9 mouse cellular contexts compared by ENCODE assay signal in genomic region chr13:31658963-31659362, GRCm38 (mm10). TPM values are rescaled to one million over a fixed set of nuclear protein-coding genes. Genes with fewer than 3 reads are reported as not detected.
DNase-seq lines count a peak whose midpoint lies in the region; ATAC-seq lines count a peak whose summit lies in the region.
"Had no signal": no experiment of that assay in that cellular context is flagged by ENCODE, and none has a peak within 500 bp of the region (broad histone marks: within the 10 kb centered on the region; RNA-seq: fewer than 3 reads in every experiment).

No protein-coding gene starts in this region.

- no peak overlapping the region for H3K27ac ChIP-seq in heart, embryonic 12.5 days (ENCODE audit: poor library complexity, severe bottlenecking)
- no peak overlapping the region for H3K27ac ChIP-seq in midbrain, embryonic 13.5 days
- H3K27ac ChIP-seq: lung, embryonic 15.5 days had no signal

- 4% methylated on average over 3 of the region's 3 CpGs for WGBS in heart, embryonic 12.5 days
- 7% methylated on average over 3 of the region's 3 CpGs for WGBS in midbrain, embryonic 13.5 days

- no peak overlapping the region for H3K9ac ChIP-seq in heart, embryonic 12.5 days
- no peak overlapping the region for H3K9ac ChIP-seq in midbrain, embryonic 13.5 days (replicated peaks)
- H3K9ac ChIP-seq: lung, embryonic 15.5 days had no signal

- no peaks in the 10 kb centered on the region for H3K4me1 ChIP-seq in heart, embryonic 12.5 days (replicated peaks)
- no peaks in the 10 kb centered on the region for H3K4me1 ChIP-seq in midbrain, embryonic 13.5 days (replicated peaks)

- no peak for ATAC-seq in heart, embryonic 12.5 days (ENCODE audit: insufficient number of reproducible peaks, low FRiP score)
- ATAC-seq in common myeloid progenitor, adult 5-6 weeks (replicated peaks; ENCODE audit: low read depth, poor library complexity, severe bottlenecking), result peak; percentile 65
- peak; percentile 37; the same call in 1 of the 2 replicates for ATAC-seq in midbrain, embryonic 13.5 days

- no peak overlapping the region for H3K4me2 ChIP-seq in heart, embryonic 12.5 days
- H3K4me2 ChIP-seq in midbrain, embryonic 13.5 days (replicated peaks), result no peak overlapping the region
- H3K4me2 ChIP-seq: lung, embryonic 15.5 days had no signal

- no peak overlapping the region for H3K4me3 ChIP-seq in heart, embryonic 12.5 days
- H3K4me3 ChIP-seq in midbrain, embryonic 13.5 days (replicated peaks), result no peak overlapping the region
- H3K4me3 ChIP-seq: lung, embryonic 15.5 days had no signal

- intact Hi-C loops in heart, postnatal 14 days (cut with DNase I), result loop anchor here (2.0 kb wide), 1 partner anchor 576 kb away; no protein-coding TSS in a partner anchor

- peaks cover 27% of the 10 kb centered on the region for H3K27me3 ChIP-seq in heart, embryonic 12.5 days (replicated peaks)
- peaks cover 5% of the 10 kb centered on the region; the same call in 1 of the 2 replicates for H3K27me3 ChIP-seq in midbrain, embryonic 13.5 days

- peak; percentile 68 for DNase-seq in heart, adult 11 months
- peak; percentile 40 for DNase-seq in MN1 (ENCODE audit: low spot score)
- peak; percentile 34 to 75 for DNase-seq in heart, postnatal 14 days
- DNase-seq in left cerebral cortex, adult 18-20 months (ENCODE audit: low spot score in 2 of 2), result peak; percentile 73 to 83
- peak; percentile 40 for DNase-seq in thymus, postnatal 0 days (ENCODE audit: low spot score)

- H3K36me3 ChIP-seq in heart, embryonic 12.5 days, result no peaks in the 10 kb centered on the region
- no peaks in the 10 kb centered on the region for H3K36me3 ChIP-seq in midbrain, embryonic 13.5 days
- H3K36me3 ChIP-seq: lung, embryonic 15.5 days had no signal

- H3K9me3 ChIP-seq in heart, embryonic 12.5 days (replicated peaks), result no peaks in the 10 kb centered on the region
- no peaks in the 10 kb centered on the region for H3K9me3 ChIP-seq in midbrain, embryonic 13.5 days
- H3K9me3 ChIP-seq: lung, embryonic 15.5 days had no signal

RNA-seq across cellular contexts. Expression of gene Foxf2, which starts 33.3 kb away (rescaled TPM):
- polyA plus RNA-seq in heart, embryonic 12.5 days (2016; fragmentation: Nextera tagmentation; extraction: Ambion mirVana), result 0.18 TPM in 1 of 2 replicates, not detected in the other
- total RNA-seq in common myeloid progenitor, adult 5-6 weeks (2017), result not detected in 2 replicates
- under 1 TPM in 1 of 2 experiments, not detected in 1; 0.10 TPM for total RNA-seq in heart, postnatal 14 days (2021)
- total RNA-seq in left cerebral cortex, adult 18-20 months (2021), result 1 to 10 TPM; 5.9 to 6.0 TPM
- polyA plus RNA-seq in midbrain, embryonic 13.5 days (2015; fragmentation: Nextera tagmentation; extraction: Ambion mirVana), result 4.3 and 5.0 TPM in 2 replicates
- polyA plus RNA-seq in thymus, postnatal 0 days (2015; fragmentation: Nextera tagmentation; extraction: Ambion mirVana), result not detected in 2 replicates
